Mouse (Mus musculus) limb, embryonic 10.5 days (tissue): ENCODE results near the gene Togaram1. TPM values are rescaled to one million over a fixed set of nuclear protein-coding genes. Genes with fewer than 3 reads are reported as not detected.

Source experiments
- DNase-seq: peaks from one replicate; pipeline ENCODE4 v3.0.0-alpha.2; 2017; ENCODE audit warnings: low spot score
- H3K27ac ChIP-seq: fragments of 300-500 bp; sonication (generic); 2 replicates; pipeline ENCODE4 v1.5.1; 2016; ENCODE audit warnings: mild to moderate bottlenecking
- H3K27me3 ChIP-seq: fragments of 300-500 bp; sonication (generic); 2 replicates; pipeline ENCODE4 v1.6.1; 2016; ENCODE audit warnings: low read depth, mild to moderate bottlenecking; ENCODE audit not compliant: poor library complexity, severe bottlenecking
- H3K36me3 ChIP-seq: fragments of 300-500 bp; sonication (generic); 2 replicates; pipeline ENCODE4 v1.6.1; 2016; ENCODE audit warnings: mild to moderate bottlenecking, moderate library complexity
- H3K4me1 ChIP-seq: fragments of 300-500 bp; sonication (generic); 2 replicates; pipeline ENCODE4 v1.6.1; 2016
- H3K4me3 ChIP-seq: fragments of 300-500 bp; sonication (generic); 2 replicates; pipeline ENCODE4 v1.5.1; 2016; ENCODE audit warnings: mild to moderate bottlenecking, moderate library complexity
- H3K9me3 ChIP-seq: fragments of 300-500 bp; sonication (generic); replicated peaks from 2 replicates; pipeline ENCODE4 v1.6.1; 2016; ENCODE audit warnings: mild to moderate bottlenecking
- WGBS: fragments of 180-500 bp; shearing (Covaris S2); methylation state at CpG from one replicate; pipeline ENCODE4 v1.1.7; 2016; 5-methylcytosine and 5-hydroxymethylcytosine counted together
- polyA plus RNA-seq: library from polyadenylated mRNA; unstranded; fragments of >200 nt; fragmentation: Nextera tagmentation; extraction: Ambion mirVana; gene quantifications from 2 replicates; pipeline ENCODE4 v1.2.1, GENCODE M21; 2016

The Togaram1 gene
- polyA plus RNA-seq, result 27.0 and 28.7 TPM in 2 replicates

- no peaks in the 10 kb centered on the region for H3K9me3 ChIP-seq
- 1% methylated on average over 45 of the region's 45 CpGs for WGBS
- peak within 1 kb of the TSS; percentile 91 for H3K4me3 ChIP-seq
Observed at GRCm38 (mm10) chr12:64965124-64966026, at the start of gene Togaram1, which contains the start of gene Klhl28. Togaram1 (plus strand) TSS chr12:64965804. Klhl28 (minus strand) TSS chr12:64965534.

GRCm38 (mm10) chr12:64916735-64917134 is 48.9 kb upstream of the Togaram1 start:
- Histone ChIP-seq H3K4me3 (no peak overlapping the region), H3K4me1 (no peaks in the 10 kb centered on the region), H3K36me3 (0 out of 2 replicates have a peak, but pooled peaks cover 5% of the 10 kb centered on the region), H3K27me3 (no peaks in the 10 kb centered on the region), H3K27ac (no peak overlapping the region), H3K9me3 (no peaks in the 10 kb centered on the region)
- no peak for DNase-seq

More at GRCm38 (mm10) chr12:64965124-64966026, at the start of gene Togaram1, which contains the start of gene Klhl28:
- DNase-seq, result peak; percentile 99
- peaks cover 33% of the 10 kb centered on the region for H3K4me1 ChIP-seq
- peak within 1 kb of the TSS; percentile 90 for H3K27ac ChIP-seq
- no peaks in the 10 kb centered on the region for H3K27me3 ChIP-seq
- no peaks in the 10 kb centered on the region for H3K36me3 ChIP-seq

- Histone ChIP-seq H3K27ac (peak within 1 kb of the TSS; percentile 91), H3K9me3 (no peaks in the 10 kb centered on the region), H3K36me3 (0 out of 2 replicates have a peak, but pooled peaks cover 6% of the 10 kb centered on the region), H3K4me1 (no peaks in the 10 kb centered on the region), H3K4me3 (peak within 1 kb of the TSS; percentile 90), H3K27me3 (no peaks in the 10 kb centered on the region)
- WGBS, result under 1% methylated on average over 74 of the region's 93 CpGs
- DNase-seq, result peak; percentile 94
Observed at GRCm38 (mm10) chr12:64917578-64918471, 47.8 kb upstream of the Togaram1 start, which contains the start of gene Gm527. Gm527 (plus strand) TSS chr12:64917906.

- no peak overlapping the region for H3K27ac ChIP-seq
- DNase-seq, result no peak
- peaks cover 14% of the 10 kb centered on the region for H3K36me3 ChIP-seq
- H3K9me3 ChIP-seq, result no peaks in the 10 kb centered on the region
- H3K27me3 ChIP-seq, result no peaks in the 10 kb centered on the region
- WGBS, result 87% methylated on average over 2 of the region's 2 CpGs
- no peaks in the 10 kb centered on the region for H3K4me1 ChIP-seq
- no peak overlapping the region for H3K4me3 ChIP-seq
Observed at GRCm38 (mm10) chr12:64937493-64937892, 28.1 kb upstream of the Togaram1 start.

GRCm38 (mm10) chr12:64964560-64964959 is 1.0 kb upstream of the Togaram1 start:
- Histone ChIP-seq H3K27me3 (no peaks in the 10 kb centered on the region), H3K27ac (peak overlapping the region; percentile 72; the same call in 1 of the 2 replicates), H3K9me3 (no peaks in the 10 kb centered on the region), H3K4me3 (peak overlapping the region; percentile 91), H3K4me1 (peaks cover 30% of the 10 kb centered on the region), H3K36me3 (no peaks in the 10 kb centered on the region)
- no peak for DNase-seq
- WGBS, result 28% methylated on average over 4 of the region's 4 CpGs

GRCm38 (mm10) chr12:64966101-64966631 is 562 bp downstream of the Togaram1 start:
- Histone ChIP-seq H3K4me1 (peaks cover 33% of the 10 kb centered on the region), H3K27ac (peak overlapping the region; percentile 90), H3K36me3 (no peaks in the 10 kb centered on the region), H3K9me3 (no peaks in the 10 kb centered on the region), H3K4me3 (peak overlapping the region; percentile 91), H3K27me3 (no peaks in the 10 kb centered on the region)
- WGBS, result under 1% methylated on average over 44 of the region's 44 CpGs
- no peak for DNase-seq

- Histone ChIP-seq H3K27me3 (no peaks in the 10 kb centered on the region), H3K4me1 (peaks cover 33% of the 10 kb centered on the region), H3K36me3 (0 out of 2 replicates have a peak, but pooled peaks cover under 1% of the 10 kb centered on the region), H3K9me3 (no peaks in the 10 kb centered on the region), H3K4me3 (peak overlapping the region; percentile 91), H3K27ac (peak overlapping the region; percentile 90)
- 6% methylated on average over 19 of the region's 19 CpGs for WGBS
- DNase-seq, result no peak
Observed at GRCm38 (mm10) chr12:64966652-64967435, 1.2 kb downstream of the Togaram1 start.

- Histone ChIP-seq H3K4me1 (peaks cover 33% of the 10 kb centered on the region), H3K4me3 (peak overlapping the region; percentile 91), H3K36me3 (0 out of 2 replicates have a peak, but pooled peaks cover 4% of the 10 kb centered on the region), H3K9me3 (no peaks in the 10 kb centered on the region), H3K27me3 (no peaks in the 10 kb centered on the region), H3K27ac (0 out of 2 replicates have a peak overlapping the region, but pooled peaks have one; percentile 14)
- 3% methylated on average over 9 of the region's 9 CpGs for WGBS
- DNase-seq, result peak; percentile 41
Observed at GRCm38 (mm10) chr12:64967470-64967869, 1.9 kb downstream of the Togaram1 start.

- peaks cover 33% of the 10 kb centered on the region for H3K4me1 ChIP-seq
- no peak overlapping the region for H3K27ac ChIP-seq
- H3K4me3 ChIP-seq, result peak overlapping the region; percentile 91
- WGBS, result 10% methylated on average over 2 of the region's 2 CpGs
- H3K27me3 ChIP-seq, result no peaks in the 10 kb centered on the region
- DNase-seq, result no peak
- no peaks in the 10 kb centered on the region for H3K9me3 ChIP-seq
- 0 out of 2 replicates have a peak, but pooled peaks cover 4% of the 10 kb centered on the region for H3K36me3 ChIP-seq
Observed at GRCm38 (mm10) chr12:64968067-64968466, 2.5 kb downstream of the Togaram1 start.

- Histone ChIP-seq H3K4me3 (no peak overlapping the region), H3K27me3 (no peaks in the 10 kb centered on the region), H3K36me3 (0 out of 2 replicates have a peak, but pooled peaks cover 4% of the 10 kb centered on the region), H3K9me3 (no peaks in the 10 kb centered on the region), H3K27ac (no peak overlapping the region), H3K4me1 (peaks cover 32% of the 10 kb centered on the region)
- no peak for DNase-seq
Observed at GRCm38 (mm10) chr12:64971399-64971798, 5.8 kb downstream of the Togaram1 start.

- DNase-seq, result no peak
- WGBS, result 91% methylated on average over 6 of the region's 6 CpGs
- H3K27ac ChIP-seq, result no peak overlapping the region
- no peak overlapping the region for H3K4me3 ChIP-seq
- peaks cover 8% of the 10 kb centered on the region for H3K36me3 ChIP-seq
- H3K9me3 ChIP-seq, result no peaks in the 10 kb centered on the region
- no peaks in the 10 kb centered on the region for H3K27me3 ChIP-seq
- H3K4me1 ChIP-seq, result peaks cover 26% of the 10 kb centered on the region
Observed at GRCm38 (mm10) chr12:64972063-64972462, 6.5 kb downstream of the Togaram1 start.
